Comparison of ENCODE assay signal across 28 mouse cellular contexts in genomic region chr2:105417663-105418062, GRCm38 (mm10). TPM values are rescaled to one million over a fixed set of nuclear protein-coding genes. Genes with fewer than 3 reads are reported as not detected.
DNase-seq lines count a peak whose midpoint lies in the region; ATAC-seq and TF ChIP-seq lines count a peak whose summit lies in the region.
"Had no signal": no experiment of that assay in that cellular context is flagged by ENCODE, and none has a peak within 500 bp of the region (broad histone marks: within the 10 kb centered on the region; RNA-seq: fewer than 3 reads in every experiment).

No protein-coding gene starts in this region.

- H3K36me3 ChIP-seq in MEL (ENCODE audit: control insufficient read depth in 1 of 2, insufficient read depth in 2 of 2, low read length in 2 of 2): peaks cover 0 to 8% of the 10 kb centered on the region in 2 experiments; a peak in 2 of 4 replicates
- no peaks in the 10 kb centered on the region for H3K36me3 ChIP-seq in forebrain, postnatal 0 days (ENCODE audit: insufficient read depth)
- H3K36me3 ChIP-seq: embryonic facial prominence, embryonic 13.5 days; forebrain, embryonic 10.5 days; heart, embryonic 12.5 days; heart, embryonic 15.5 days; hindbrain, embryonic 15.5 days; intestine, embryonic 15.5 days had no signal

- no peak for TF ChIP-seq RAD21 in MEL (IDR thresholded peaks at IDR 0.05; ENCODE audit: low read depth, low read length)

- no peak overlapping the region for H3K9ac ChIP-seq in MEL (ENCODE audit: control insufficient read depth, low read depth, low read length, poor library complexity, severe bottlenecking)
- no peak overlapping the region for H3K9ac ChIP-seq in forebrain, postnatal 0 days
- H3K9ac ChIP-seq: embryonic facial prominence, embryonic 13.5 days; forebrain, embryonic 13.5 days; heart, embryonic 12.5 days; heart, embryonic 15.5 days; hindbrain, embryonic 15.5 days; intestine, embryonic 15.5 days had no signal

- no peak for TF ChIP-seq CTCF in MEL (IDR thresholded peaks at IDR 0.05 in 2 of 3, conservative IDR thresholded peaks at IDR 0.05 in 1 of 3; ENCODE audit: control insufficient read depth in 1 of 3, insufficient read depth in 1 of 3, low read depth in 2 of 3, low read length in 3 of 3, poor library complexity in 1 of 3, severe bottlenecking in 1 of 3)
- TF ChIP-seq CTCF in forebrain, postnatal 0 days (IDR thresholded peaks at IDR 0.05; ENCODE audit: low read depth): no peak

- H3K9me3 ChIP-seq in MEL (replicated peaks; ENCODE audit: insufficient read depth, low read length): no peaks in the 10 kb centered on the region
- no peaks in the 10 kb centered on the region for H3K9me3 ChIP-seq in forebrain, postnatal 0 days (ENCODE audit: low read length)
- H3K9me3 ChIP-seq: embryonic facial prominence, embryonic 13.5 days; forebrain, embryonic 10.5 days; forebrain, embryonic 13.5 days; heart, embryonic 12.5 days; heart, embryonic 15.5 days; hindbrain, embryonic 15.5 days; intestine, embryonic 15.5 days had no signal

- DNase-seq in cerebellum, postnatal 10 days: peak; percentile 16 to 25
- DNase-seq in cerebellum, postnatal 25 days: no peak
- peak; percentile 74 for DNase-seq in MEL (ENCODE audit: low read depth, low spot score)
- no peak for DNase-seq in forebrain, postnatal 0 days
- DNase-seq in retina, postnatal 1 day: no peak
- no peak for DNase-seq in T-cell, adult 2 months (ENCODE audit: low spot score)
- DNase-seq: adrenal gland, adult 2 months; adrenal gland, postnatal 14 days; B cell, adult 2 months; cerebellum, adult 11 months; cerebellum, adult 9-10 months; gastrocnemius, adult 2 months; gastrocnemius, postnatal 14 days; heart, adult 18-20 months; heart, postnatal 10 days; heart, postnatal 36 days; kidney, adult 11 months; kidney, adult 8-10 months had no signal

- TF ChIP-seq EP300 in MEL (IDR thresholded peaks at IDR 0.05; ENCODE audit: low read depth in 1 of 2, low read length in 2 of 2): peak; percentile 47 to 50; a peak in 2 of 4 replicates

- no peak overlapping the region for H3K4me2 ChIP-seq in forebrain, postnatal 0 days (ENCODE audit: low read depth)
- H3K4me2 ChIP-seq: embryonic facial prominence, embryonic 13.5 days; forebrain, embryonic 13.5 days; heart, embryonic 12.5 days; heart, embryonic 15.5 days; hindbrain, embryonic 15.5 days; intestine, embryonic 15.5 days had no signal

- no peak overlapping the region for H3K27ac ChIP-seq in MEL (ENCODE audit: control insufficient read depth, low read depth, low read length)
- H3K27ac ChIP-seq in forebrain, postnatal 0 days (ENCODE audit: low read depth, low read length): no peak overlapping the region
- H3K27ac ChIP-seq: forebrain, embryonic 10.5 days; forebrain, embryonic 13.5 days; gastrocnemius, adult 2 months; heart, embryonic 15.5 days; hindbrain, embryonic 15.5 days; intestine, embryonic 15.5 days had no signal

- peak; percentile 67 for ATAC-seq in granulocyte monocyte progenitor cell, adult 5-6 weeks (replicated peaks; ENCODE audit: poor library complexity, severe bottlenecking)
- ATAC-seq in megakaryocyte progenitor cell, adult 5-6 weeks (replicated peaks; ENCODE audit: poor library complexity): peak; percentile 58
- no peak for ATAC-seq in forebrain, postnatal 0 days
- ATAC-seq: intestine, embryonic 15.5 days had no signal

- TF ChIP-seq POLR2A in MEL (IDR thresholded peaks at IDR 0.05; ENCODE audit: control insufficient read depth in 1 of 2, insufficient read depth in 1 of 2, low read depth in 1 of 2, low read length in 2 of 2, poor library complexity in 1 of 2): no peak

- no peaks in the 10 kb centered on the region for H3K79me2 ChIP-seq in MEL (ENCODE audit: control insufficient read depth, insufficient read depth, low read length, poor library complexity)

- no peak overlapping the region for H3K4me3 ChIP-seq in MEL (ENCODE audit: control insufficient read depth in 1 of 2, insufficient read depth in 1 of 2, low read depth in 2 of 2, low read length in 2 of 2)
- H3K4me3 ChIP-seq in forebrain, postnatal 0 days (ENCODE audit: low read depth, low read length): no peak overlapping the region
- H3K4me3 ChIP-seq: embryonic facial prominence, embryonic 13.5 days; forebrain, embryonic 10.5 days; forebrain, embryonic 13.5 days; gastrocnemius, adult 2 months; heart, embryonic 12.5 days; heart, embryonic 15.5 days; hindbrain, embryonic 15.5 days; intestine, embryonic 15.5 days had no signal

- H3K27me3 ChIP-seq in MEL (ENCODE audit: control insufficient read depth in 1 of 2, insufficient read depth in 2 of 2, low read length in 2 of 2): no peaks in the 10 kb centered on the region
- no peaks in the 10 kb centered on the region for H3K27me3 ChIP-seq in forebrain, postnatal 0 days (ENCODE audit: insufficient read depth, low read length)
- H3K27me3 ChIP-seq: embryonic facial prominence, embryonic 13.5 days; forebrain, embryonic 13.5 days; heart, embryonic 15.5 days; hindbrain, embryonic 15.5 days; intestine, embryonic 15.5 days; Patski had no signal

- H3K4me1 ChIP-seq in MEL (ENCODE audit: control insufficient read depth in 1 of 2, insufficient read depth in 2 of 2, low read length in 2 of 2): peaks cover 6 to 14% of the 10 kb centered on the region in 2 experiments
- H3K4me1 ChIP-seq in forebrain, postnatal 0 days (ENCODE audit: insufficient read depth): peaks cover 17% of the 10 kb centered on the region
- H3K4me1 ChIP-seq: heart, embryonic 15.5 days; intestine, embryonic 15.5 days had no signal

- 82% methylated on average over 5 of the region's 5 CpGs for WGBS in forebrain, postnatal 0 days

TF ChIP-seq in MEL, 35 proteins besides CTCF, POLR2A, EP300 and RAD21:
- TF ChIP-seq MAFK (IDR thresholded peaks at IDR 0.05; ENCODE audit: borderline replicate concordance, low read depth, low read length) (no peak), ETS1 (IDR thresholded peaks at IDR 0.05; ENCODE audit: low read depth, low read length) (peak; percentile 55), ELF1 (IDR thresholded peaks at IDR 0.05; ENCODE audit: low read depth, low read length) (no peak), SIN3A (IDR thresholded peaks at IDR 0.05; ENCODE audit: low read length) (no peak), KAT2A (conservative IDR thresholded peaks at IDR 0.05; ENCODE audit: low read depth, low read length) (no peak), MYB (IDR thresholded peaks at IDR 0.05; ENCODE audit: low read depth, low read length) (no peak), MAX (IDR thresholded peaks at IDR 0.05; ENCODE audit: low read length) (no peak), CHD1 (IDR thresholded peaks at IDR 0.05; ENCODE audit: low read depth, low read length) (no peak), TCF12 (IDR thresholded peaks at IDR 0.05; ENCODE audit: low read depth, low read length) (peak; percentile 51; the same call in 1 of the 2 replicates), UBTF (IDR thresholded peaks at IDR 0.05; ENCODE audit: borderline replicate concordance, insufficient read depth, low read depth, low read length) (no peak), USF2 (IDR thresholded peaks at IDR 0.05; ENCODE audit: borderline replicate concordance in 1 of 2, insufficient read depth in 1 of 2, low read depth in 1 of 2, low read length in 2 of 2) (no peak), SMC3 (IDR thresholded peaks at IDR 0.05; ENCODE audit: low read depth, low read length) (no peak), TBP (IDR thresholded peaks at IDR 0.05; ENCODE audit: low read depth, low read length) (no peak), ZMIZ1 (IDR thresholded peaks at IDR 0.05; ENCODE audit: low read depth, low read length) (no peak), USF1 (IDR thresholded peaks at IDR 0.05; ENCODE audit: low read depth, low read length) (no peak), CHD2 (IDR thresholded peaks at IDR 0.05; ENCODE audit: low read length) (no peak), E2F4 (IDR thresholded peaks at IDR 0.05; ENCODE audit: borderline replicate concordance, low read depth, low read length) (no peak)

RNA-seq across cellular contexts. Expression of gene Rcn1, which starts 18.5 kb away (rescaled TPM):
- 43.2 and 45.7 TPM in 2 replicates for total RNA-seq in MEL (2012; rRNA removed)
- 10 to 100 TPM in 1 of 2 experiments, not detected in 1; 51.0 TPM for polyA plus RNA-seq in MEL (2012; ENCODE audit: insufficient read depth in 1 of 2, insufficient read length in 2 of 2, low read depth in 1 of 2, low replicate concordance in 2 of 2, missing spikeins in 1 of 2)
- total RNA-seq in granulocyte monocyte progenitor cell, adult 5-6 weeks (2014; fragmentation: Nextera tagmentation): 15.1 and 26.4 TPM in 2 replicates
- 45.2 and 50.2 TPM in 2 replicates for total RNA-seq in granulocyte monocyte progenitor cell, adult 5-6 weeks (2017)
- 18.1 and 22.9 TPM in 2 replicates for total RNA-seq in megakaryocyte progenitor cell, adult 5-6 weeks (2015)
- 41.0 and 49.9 TPM in 2 replicates for total RNA-seq in megakaryocyte progenitor cell, adult 5-6 weeks (2017)
- 37.7 and 41.4 TPM in 2 replicates for total RNA-seq in forebrain, postnatal 0 days (2014; rRNA removed)
- polyA plus RNA-seq in forebrain, postnatal 0 days (2015; fragmentation: Nextera tagmentation; extraction: Ambion mirVana): 42.5 and 55.1 TPM in 2 replicates

Comparison
In these comparisons a context has a peak if more than half of its experiments do, and no peak if none do; other contexts are left out.
1. DNase-seq: peak in cerebellum, postnatal 10 days (2 of 2) and MEL (single experiment); none in cerebellum, postnatal 25 days (0 of 2), forebrain, postnatal 0 days (single experiment), retina, postnatal 1 day (single experiment) and T-cell, adult 2 months (single experiment).